Mouse (Mus musculus): Measurements from ENCODE around the gene Gsdma3. TPM values are rescaled to one million over a fixed set of nuclear protein-coding genes. Genes with fewer than 3 reads are reported as not detected.
"Not testable (repeated sequence)": the region's sequence is repeated elsewhere in the genome, so short reads cannot be mapped to it uniquely, and the experiment has no call there.

Gene Gsdma3
- polyA plus RNA-seq, 1 experiment from 2014 or later = not detected

DNA sequence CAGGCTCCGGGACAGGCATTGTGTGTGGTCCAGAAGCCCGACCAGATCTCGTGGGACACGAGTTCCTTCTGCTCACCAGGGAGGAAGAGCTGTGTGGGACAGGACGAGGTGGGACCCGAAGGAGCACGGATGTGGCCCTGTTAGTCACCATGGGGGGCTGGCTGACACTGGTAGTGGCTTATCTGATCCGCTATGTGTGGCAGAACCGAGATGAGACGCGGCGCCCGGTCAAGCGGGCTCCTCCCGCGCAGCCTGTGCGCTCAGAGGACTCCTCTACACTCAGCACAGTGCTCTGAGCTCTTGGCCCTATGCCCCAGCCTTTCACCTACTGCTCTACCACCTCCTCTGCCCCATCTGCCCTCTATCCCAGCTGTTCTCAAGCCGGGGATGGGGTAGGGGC, 26.9 kb upstream of the Gsdma3 start:
- Histone ChIP-seq H3K36me3 (ENCODE audit: control insufficient read depth, insufficient read depth, low read length) (no peaks in the 10 kb centered on the region), H3K9me3 (ENCODE audit: control insufficient read depth, low read length) (no peaks in the 10 kb centered on the region), H3K9ac (ENCODE audit: low read length) (no peak overlapping the region), H3K4me1 (replicated peaks; ENCODE audit: control insufficient read depth, insufficient read depth) (peaks cover 6% of the 10 kb centered on the region; the same call in 1 of the 2 replicates), H3K4me3 (ENCODE audit: low read depth, low read length) (no peak overlapping the region), H3K4me2 (replicated peaks; ENCODE audit: low read depth) (no peak overlapping the region), H3K27ac (replicated peaks) (no peak overlapping the region), H3K27me3 (ENCODE audit: control insufficient read depth, insufficient read depth, low read length) (no peaks in the 10 kb centered on the region; the same call in 1 of the 2 replicates)
- 34% methylated on average over 18 of the region's 18 CpGs for WGBS
- peak; percentile 27 for ATAC-seq (ENCODE audit: low FRiP score, low TSS enrichment)
- no peak for DNase-seq (ENCODE audit: low spot score)
- TF ChIP-seq EP300 (optimal IDR thresholded peaks at IDR 0.05) (no peak), CTCF (IDR thresholded peaks at IDR 0.05; ENCODE audit: low read depth) (no peak)

DNA sequence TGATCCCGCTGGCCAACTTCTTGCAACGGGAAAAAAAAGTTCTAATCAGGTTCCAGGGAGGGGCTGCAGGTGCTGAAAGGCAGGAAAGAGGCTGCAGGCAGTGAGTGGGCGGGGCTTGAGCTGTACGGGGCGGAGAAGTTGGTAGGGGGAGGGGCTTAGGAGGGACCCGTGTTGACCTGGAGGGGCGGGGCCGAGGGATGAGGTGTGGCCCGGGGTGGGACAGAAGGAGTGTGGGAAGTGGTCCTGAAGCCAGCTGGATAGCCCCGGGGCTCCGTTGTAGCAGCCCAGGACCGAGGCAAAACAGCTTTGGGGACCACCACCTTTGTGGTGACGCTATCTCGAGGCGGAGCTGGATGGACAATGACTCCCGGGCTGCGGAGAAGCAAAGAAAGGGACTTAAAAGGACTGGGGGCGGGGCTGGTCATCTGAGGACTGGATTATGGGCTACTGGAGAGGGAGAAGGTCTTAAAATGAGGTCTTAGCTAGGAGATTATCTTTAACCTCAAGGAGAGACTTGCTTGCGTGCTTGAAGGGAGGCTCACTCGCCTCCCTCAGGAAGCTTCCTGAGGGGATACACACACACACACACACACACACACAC, 24.0 kb upstream of the Gsdma3 start:
- WGBS = 2% methylated on average over 20 of the region's 20 CpGs
- Histone ChIP-seq H3K4me3 (ENCODE audit: low read depth, low read length) (peak overlapping the region; percentile 27), H3K9me3 (ENCODE audit: control insufficient read depth, low read length) (no peaks in the 10 kb centered on the region), H3K27ac (replicated peaks) (no peak overlapping the region), H3K4me2 (replicated peaks; ENCODE audit: low read depth) (peak overlapping the region; percentile 45), H3K4me1 (replicated peaks; ENCODE audit: control insufficient read depth, insufficient read depth) (peaks cover 6% of the 10 kb centered on the region; the same call in 1 of the 2 replicates), H3K36me3 (ENCODE audit: control insufficient read depth, insufficient read depth, low read length) (no peaks in the 10 kb centered on the region), H3K27me3 (ENCODE audit: control insufficient read depth, insufficient read depth, low read length) (no peaks in the 10 kb centered on the region; the same call in 1 of the 2 replicates), H3K9ac (ENCODE audit: low read length) (no peak overlapping the region)
- ATAC-seq (ENCODE audit: low FRiP score, low TSS enrichment) (peak; percentile 51; the same call in 1 of the 2 replicates), DNase-seq (ENCODE audit: low spot score) (peak; percentile 88)
- TF ChIP-seq EP300 (optimal IDR thresholded peaks at IDR 0.05) = no peak
- TF ChIP-seq CTCF (IDR thresholded peaks at IDR 0.05; ENCODE audit: low read depth) = no peak

DNA sequence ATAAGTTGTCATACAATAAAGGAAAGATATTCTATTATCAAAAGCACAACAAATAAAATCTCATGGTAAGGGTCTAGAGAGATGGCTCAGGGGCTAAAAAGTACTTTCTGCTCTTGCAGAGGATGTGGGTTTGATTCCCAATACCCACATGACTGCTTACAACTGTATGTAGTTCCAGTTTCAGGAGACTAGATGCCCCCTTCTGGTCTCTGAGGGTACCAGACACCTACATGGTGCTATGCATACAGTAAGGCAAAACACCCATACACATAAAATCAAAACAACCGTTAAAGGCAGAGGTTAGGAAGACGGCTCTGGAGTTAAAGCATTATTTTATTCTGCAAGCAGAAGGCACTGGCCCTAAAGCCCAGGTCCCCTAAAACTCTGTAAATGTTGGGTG, 22.2 kb upstream of the Gsdma3 start:
- no peak overlapping the region for H3K9ac ChIP-seq (ENCODE audit: low read length)

DNA sequence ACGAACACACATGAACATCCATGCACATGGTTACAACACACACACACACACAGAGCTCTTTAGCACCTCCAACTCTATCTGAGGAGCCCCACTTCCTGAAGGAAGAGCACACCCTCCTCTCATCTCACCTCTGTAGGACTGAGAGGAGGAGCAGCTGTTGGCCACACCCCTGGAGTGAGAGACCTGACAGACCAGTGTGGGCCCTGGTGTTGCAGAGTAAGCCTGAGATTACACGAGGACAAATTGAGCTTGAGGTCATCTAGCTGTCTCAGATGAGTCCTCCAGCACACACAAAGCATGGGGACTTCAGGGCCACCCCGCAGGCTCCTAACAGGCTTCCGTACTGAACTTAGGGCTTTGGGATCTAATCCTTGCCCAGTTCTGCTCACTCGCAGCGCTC, 21.2 kb upstream of the Gsdma3 start:
- not testable (repeated sequence) for H3K9me3 ChIP-seq (ENCODE audit: control insufficient read depth, low read length); H3K27me3 ChIP-seq (ENCODE audit: control insufficient read depth, insufficient read depth, low read length); DNase-seq (ENCODE audit: low spot score); H3K36me3 ChIP-seq (ENCODE audit: control insufficient read depth, insufficient read depth, low read length); H3K4me2 ChIP-seq (replicated peaks; ENCODE audit: low read depth); H3K4me1 ChIP-seq (replicated peaks; ENCODE audit: control insufficient read depth, insufficient read depth); ATAC-seq (ENCODE audit: low FRiP score, low TSS enrichment); H3K4me3 ChIP-seq (ENCODE audit: low read depth, low read length); H3K9ac ChIP-seq (ENCODE audit: low read length); H3K27ac ChIP-seq (replicated peaks)
- WGBS = 55% methylated on average over 6 of the region's 6 CpGs

More for the DNA sequence above, 22.2 kb upstream of the Gsdma3 start:
- H3K27ac ChIP-seq (replicated peaks) = no peak overlapping the region
- H3K4me3 ChIP-seq (ENCODE audit: low read depth, low read length) = no peak overlapping the region
- 94% methylated on average over 2 of the region's 2 CpGs for WGBS
- TF ChIP-seq CTCF (IDR thresholded peaks at IDR 0.05; ENCODE audit: low read depth) (peak; percentile 45), EP300 (optimal IDR thresholded peaks at IDR 0.05) (no peak)
- no peak for ATAC-seq (ENCODE audit: low FRiP score, low TSS enrichment)
- H3K4me1 ChIP-seq (replicated peaks; ENCODE audit: control insufficient read depth, insufficient read depth) = peaks cover 5% of the 10 kb centered on the region; the same call in 1 of the 2 replicates
- no peaks in the 10 kb centered on the region for H3K9me3 ChIP-seq (ENCODE audit: control insufficient read depth, low read length)
- no peak for DNase-seq (ENCODE audit: low spot score)
- H3K4me2 ChIP-seq (replicated peaks; ENCODE audit: low read depth) = no peak overlapping the region
- no peaks in the 10 kb centered on the region for H3K36me3 ChIP-seq (ENCODE audit: control insufficient read depth, insufficient read depth, low read length)
- H3K27me3 ChIP-seq (ENCODE audit: control insufficient read depth, insufficient read depth, low read length) = no peaks in the 10 kb centered on the region; the same call in 1 of the 2 replicates

DNA sequence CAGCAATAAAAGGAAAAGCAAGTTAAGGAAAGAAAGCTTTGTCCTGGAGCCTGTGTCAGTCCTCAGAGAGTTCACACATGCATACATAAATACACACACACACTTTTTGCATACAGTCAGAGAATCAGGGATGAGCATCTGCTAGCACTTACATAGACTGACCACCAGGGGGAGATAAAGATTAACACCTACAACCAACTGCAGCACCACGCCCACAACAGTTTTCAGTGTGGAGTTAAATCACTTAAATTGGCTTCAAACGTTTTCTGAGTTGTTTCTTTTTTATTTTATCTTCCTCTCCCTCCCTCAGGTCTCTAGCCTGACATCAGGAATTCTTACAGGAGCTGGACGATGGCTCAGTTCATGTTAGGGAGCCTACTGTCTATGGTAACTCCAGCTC, 19.4 kb upstream of the Gsdma3 start:
- TF ChIP-seq CTCF (IDR thresholded peaks at IDR 0.05; ENCODE audit: low read depth) = peak; percentile 88
- no peak for TF ChIP-seq EP300 (optimal IDR thresholded peaks at IDR 0.05)

DNA sequence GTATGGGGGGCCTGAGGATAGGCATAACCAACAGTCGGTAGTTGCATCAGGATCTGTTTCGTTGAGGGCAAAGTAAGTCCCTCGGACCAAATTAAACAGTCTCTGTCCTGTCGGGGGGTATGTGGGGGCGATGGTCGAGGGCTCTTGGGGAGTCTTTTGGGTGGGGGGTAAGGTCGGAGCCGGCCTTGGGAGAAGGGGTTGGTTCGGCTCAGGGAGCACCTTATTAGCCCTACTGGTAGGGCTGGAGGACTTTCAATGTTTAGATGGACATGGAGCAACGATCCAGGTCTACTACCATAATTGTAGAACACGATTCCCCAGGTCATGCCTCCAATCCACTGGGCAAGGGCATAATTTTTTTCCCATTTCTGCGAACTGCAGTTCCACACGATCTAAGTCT, 5.4 kb upstream of the Gsdma3 start:
- no peaks in the 10 kb centered on the region for H3K4me1 ChIP-seq (replicated peaks; ENCODE audit: control insufficient read depth, insufficient read depth)
- WGBS = 91% methylated on average over 13 of the region's 13 CpGs
- H3K27ac ChIP-seq (replicated peaks) = no peak overlapping the region
- no peak overlapping the region for H3K4me2 ChIP-seq (replicated peaks; ENCODE audit: low read depth)
- no peak overlapping the region for H3K4me3 ChIP-seq (ENCODE audit: low read depth, low read length)
- no peak for ATAC-seq (ENCODE audit: low FRiP score, low TSS enrichment)
- H3K9me3 ChIP-seq (ENCODE audit: control insufficient read depth, low read length) = no peaks in the 10 kb centered on the region
- TF ChIP-seq EP300 (optimal IDR thresholded peaks at IDR 0.05) (no peak), CTCF (IDR thresholded peaks at IDR 0.05; ENCODE audit: low read depth) (no peak)
- H3K36me3 ChIP-seq (ENCODE audit: control insufficient read depth, insufficient read depth, low read length) = no peaks in the 10 kb centered on the region
- no peak for DNase-seq (ENCODE audit: low spot score)
- no peaks in the 10 kb centered on the region for H3K27me3 ChIP-seq (ENCODE audit: control insufficient read depth, insufficient read depth, low read length)
- no peak overlapping the region for H3K9ac ChIP-seq (ENCODE audit: low read length)

More for the DNA sequence above, 19.4 kb upstream of the Gsdma3 start:
- Histone ChIP-seq H3K27me3 (ENCODE audit: control insufficient read depth, insufficient read depth, low read length) (no peaks in the 10 kb centered on the region), H3K4me1 (replicated peaks; ENCODE audit: control insufficient read depth, insufficient read depth) (0 out of 2 replicates have a peak, but pooled peaks cover 3% of the 10 kb centered on the region), H3K9me3 (ENCODE audit: control insufficient read depth, low read length) (no peaks in the 10 kb centered on the region), H3K9ac (ENCODE audit: low read length) (no peak overlapping the region), H3K27ac (replicated peaks) (no peak overlapping the region), H3K4me2 (replicated peaks; ENCODE audit: low read depth) (no peak overlapping the region), H3K4me3 (ENCODE audit: low read depth, low read length) (no peak overlapping the region), H3K36me3 (ENCODE audit: control insufficient read depth, insufficient read depth, low read length) (no peaks in the 10 kb centered on the region)
- no peak for ATAC-seq (ENCODE audit: low FRiP score, low TSS enrichment)
- DNase-seq (ENCODE audit: low spot score) = no peak
- 10% methylated on average over 3 of the region's 3 CpGs for WGBS

DNA sequence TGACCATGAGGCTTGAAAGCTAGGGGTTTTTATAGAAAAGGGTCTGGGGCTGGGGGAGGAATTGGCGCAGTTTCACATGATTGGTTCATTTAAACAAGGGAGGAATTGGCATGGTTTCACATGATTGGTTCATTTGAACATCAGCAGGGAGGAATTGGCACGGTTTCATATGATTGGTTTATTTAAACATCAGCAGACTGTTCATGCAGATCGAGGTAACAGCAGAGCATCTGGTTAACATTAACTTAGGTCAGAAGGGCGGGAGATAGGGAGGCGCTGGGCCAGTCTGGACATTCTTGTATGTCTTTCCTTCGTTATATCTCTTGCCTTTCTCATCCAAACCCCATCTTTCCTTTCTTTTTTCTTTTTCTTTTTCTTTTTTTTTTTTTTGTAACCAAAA, 2.2 kb upstream of the Gsdma3 start:
- not testable (repeated sequence) for DNase-seq (ENCODE audit: low spot score); H3K9me3 ChIP-seq (ENCODE audit: control insufficient read depth, low read length)

DNA sequence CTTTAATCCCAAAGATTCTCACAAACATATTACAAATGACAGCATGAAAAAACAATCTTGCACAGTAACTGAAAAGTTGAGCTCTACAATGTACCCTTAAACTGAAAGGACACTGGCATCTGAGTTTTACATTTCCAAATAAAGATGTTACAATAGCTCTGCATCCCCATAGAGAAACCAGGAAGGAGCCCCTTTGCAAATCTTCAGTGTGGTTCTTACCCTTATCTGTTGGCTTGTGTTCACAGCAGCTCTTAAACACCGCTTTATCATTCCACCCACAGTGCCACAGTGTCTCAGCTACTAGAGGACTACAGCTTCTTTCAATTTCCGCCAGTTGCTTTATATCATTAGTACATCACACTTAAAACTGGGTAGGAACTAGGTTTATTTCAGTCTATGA, 1.8 kb upstream of the Gsdma3 start:
- not testable (repeated sequence) for H3K9ac ChIP-seq (ENCODE audit: low read length); H3K4me1 ChIP-seq (replicated peaks; ENCODE audit: control insufficient read depth, insufficient read depth); H3K27ac ChIP-seq (replicated peaks); H3K36me3 ChIP-seq (ENCODE audit: control insufficient read depth, insufficient read depth, low read length); H3K4me3 ChIP-seq (ENCODE audit: low read depth, low read length); H3K9me3 ChIP-seq (ENCODE audit: control insufficient read depth, low read length); DNase-seq (ENCODE audit: low spot score); H3K27me3 ChIP-seq (ENCODE audit: control insufficient read depth, insufficient read depth, low read length); ATAC-seq (ENCODE audit: low FRiP score, low TSS enrichment); H3K4me2 ChIP-seq (replicated peaks; ENCODE audit: low read depth)
- 92% methylated on average over 2 of the region's 2 CpGs for WGBS

More for the DNA sequence above, 2.2 kb upstream of the Gsdma3 start:
- ATAC-seq (ENCODE audit: low FRiP score, low TSS enrichment); H3K4me2 ChIP-seq (replicated peaks; ENCODE audit: low read depth); H3K36me3 ChIP-seq (ENCODE audit: control insufficient read depth, insufficient read depth, low read length); H3K27me3 ChIP-seq (ENCODE audit: control insufficient read depth, insufficient read depth, low read length); H3K4me1 ChIP-seq (replicated peaks; ENCODE audit: control insufficient read depth, insufficient read depth); H3K9ac ChIP-seq (ENCODE audit: low read length); H3K27ac ChIP-seq (replicated peaks); H3K4me3 ChIP-seq (ENCODE audit: low read depth, low read length): not testable (repeated sequence)
- WGBS = 72% methylated on average over 6 of the region's 6 CpGs
